Mouse (Mus musculus) myocyte (in vitro differentiated cells): Measurements from ENCODE around the gene Mrm2. TPM values are rescaled to one million over a fixed set of nuclear protein-coding genes. Genes with fewer than 3 reads are reported as not detected.
A peak's percentile ranks its signal among the peaks of the same experiment; 100 is the strongest.

Source experiments
- H3K27me3 ChIP-seq: one replicate; pipeline ENCODE4 v1.6.1; 2011; ENCODE audit not compliant: control insufficient read depth, insufficient read depth, insufficient read length
- H3K36me3 ChIP-seq: one replicate; pipeline ENCODE4 v1.6.1; 2011; ENCODE audit not compliant: control insufficient read depth, insufficient read depth
- H3K4me2 ChIP-seq: one replicate; pipeline ENCODE4 v1.6.1; 2011; ENCODE audit warnings: low read depth, control low read depth
- H3K4me3 ChIP-seq: one replicate; pipeline ENCODE4 v1.5.1; 2011; ENCODE audit warnings: mild to moderate bottlenecking, control low read depth, moderate library complexity
- H3K79me2 ChIP-seq: one replicate; pipeline ENCODE4 v1.6.1; 2011; ENCODE audit not compliant: control insufficient read depth, insufficient read depth
- H3ac ChIP-seq: one replicate; pipeline ENCODE4 v1.6.1; 2011; ENCODE audit not compliant: control insufficient read depth, insufficient read length
- CEBPB ChIP-seq: IDR thresholded peaks from 2 replicates; pipeline ENCODE4 v1.6.1; 2011; ENCODE audit warnings: mild to moderate bottlenecking, moderate library complexity; ENCODE audit not compliant: poor library complexity, insufficient read depth, severe bottlenecking
- E2F4 ChIP-seq: IDR thresholded peaks from one replicate; pipeline ENCODE4 v1.6.1; 2011; ENCODE audit warnings: mild to moderate bottlenecking, control low read depth, moderate library complexity; ENCODE audit not compliant: insufficient read depth
- MAX ChIP-seq: IDR thresholded peaks from one replicate; pipeline ENCODE4 v1.6.1; 2011; ENCODE audit warnings: low read depth, mild to moderate bottlenecking, control low read depth
- MYOD1 ChIP-seq, 3 experiments: IDR thresholded peaks; one replicate each; pipeline ENCODE4 v1.6.1; 2011; ENCODE audit warnings: control low read depth in 2 of 3, low read depth in 2 of 3, mild to moderate bottlenecking in 2 of 3, moderate library complexity in 1 of 3; ENCODE audit not compliant: insufficient read length in 2 of 3, control insufficient read depth in 1 of 3
- MYOG ChIP-seq, 3 experiments: IDR thresholded peaks; one replicate each; pipeline ENCODE4 v1.6.1; 2011; ENCODE audit warnings: control low read depth in 2 of 3, low read depth in 2 of 3, mild to moderate bottlenecking in 2 of 3; ENCODE audit not compliant: insufficient read length in 2 of 3, control insufficient read depth in 1 of 3, insufficient read depth in 1 of 3
- POLR2A ChIP-seq: IDR thresholded peaks from one replicate; pipeline ENCODE4 v1.6.1; 2011; ENCODE audit warnings: low read depth, mild to moderate bottlenecking, control low read depth, moderate library complexity; ENCODE audit not compliant: insufficient read length
- POLR2AphosphoS2 ChIP-seq: IDR thresholded peaks from one replicate; pipeline ENCODE4 v1.6.1; 2011; ENCODE audit warnings: low read depth, control low read depth; ENCODE audit not compliant: insufficient read length
- REST ChIP-seq: IDR thresholded peaks from one replicate; pipeline ENCODE4 v1.6.1; 2011; ENCODE audit warnings: mild to moderate bottlenecking, control low read depth, moderate library complexity; ENCODE audit not compliant: insufficient read depth, insufficient read length
- SRF ChIP-seq: IDR thresholded peaks from one replicate; pipeline ENCODE4 v1.6.1; 2011; ENCODE audit warnings: low read depth; ENCODE audit not compliant: control insufficient read depth, insufficient read length
- TCF12 ChIP-seq: IDR thresholded peaks from one replicate; pipeline ENCODE4 v1.6.1; 2011; ENCODE audit warnings: mild to moderate bottlenecking, control low read depth; ENCODE audit not compliant: poor library complexity, insufficient read depth, severe bottlenecking
- TCF3 ChIP-seq: IDR thresholded peaks from one replicate; pipeline ENCODE4 v1.6.1; 2011; ENCODE audit warnings: low read depth, control low read depth; ENCODE audit not compliant: insufficient read length
- USF1 ChIP-seq: IDR thresholded peaks from one replicate; pipeline ENCODE4 v1.6.1; 2011; ENCODE audit warnings: low read depth, mild to moderate bottlenecking, control low read depth, moderate library complexity
- polyA plus RNA-seq: library from polyadenylated mRNA; unstranded; fragments of >200 nt; fragmentation: generic; extraction: Trizol; gene quantifications from one replicate; pipeline ENCODE4 v1.2.1, GENCODE M21; 2012; ENCODE audit warnings: missing spikeins

Mrm2 gene
- polyA plus RNA-seq, 1 experiment, result 10.0 TPM

DNA sequence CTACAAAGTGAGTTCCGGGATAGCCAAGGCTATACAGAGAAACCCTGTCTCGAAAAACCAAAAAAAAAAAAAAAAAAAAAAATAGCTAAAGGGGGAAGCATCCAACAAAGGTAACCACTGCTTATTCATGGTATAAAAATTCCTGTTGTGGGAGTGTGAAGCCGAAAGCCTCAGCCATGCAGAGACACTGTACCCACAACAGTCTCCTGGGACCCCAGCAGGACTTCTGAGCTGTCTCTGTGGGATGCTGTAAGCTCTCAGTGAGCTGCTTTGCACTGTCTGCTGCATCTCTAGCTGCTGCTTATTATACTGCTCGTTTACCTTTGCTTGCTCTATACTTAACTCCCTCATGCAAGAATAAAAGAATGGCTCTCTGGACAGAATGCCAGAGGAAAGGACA is 33.4 kb downstream of the Mrm2 start:
- no peak overlapping the region for H3K4me3 ChIP-seq
- H3K27me3 ChIP-seq, result no peaks in the 10 kb centered on the region
- TF ChIP-seq TCF12, result no peak
- no peak for TF ChIP-seq REST
- no peak for TF ChIP-seq MYOG (IDR thresholded peaks at IDR 0.05; ENCODE audit: control insufficient read depth in 1 of 3, insufficient read depth in 1 of 3, insufficient read length in 2 of 3, low read depth in 2 of 3)
- H3K4me2 ChIP-seq, result no peak overlapping the region
- H3K79me2 ChIP-seq, result no peaks in the 10 kb centered on the region
- peaks cover 8% of the 10 kb centered on the region for H3K36me3 ChIP-seq
- H3ac ChIP-seq, result no peak overlapping the region

DNA sequence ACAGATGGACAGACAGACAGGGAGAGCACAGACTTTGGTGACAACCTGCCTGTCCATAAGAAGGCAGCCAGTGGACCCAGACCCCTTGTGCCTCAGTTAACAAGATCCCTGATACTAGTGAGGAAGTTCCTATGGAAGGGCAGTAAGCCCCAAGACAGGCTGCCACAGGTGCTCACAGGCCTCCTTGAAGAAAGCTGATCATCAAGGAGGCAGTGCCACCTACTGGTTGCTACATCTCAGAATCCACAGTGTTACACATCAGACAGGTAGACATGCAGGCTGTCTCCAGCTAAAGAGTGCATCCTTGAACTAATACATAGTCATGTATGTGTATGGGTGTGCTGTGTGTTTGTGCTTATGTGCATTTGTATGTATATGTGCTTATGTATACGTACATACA is 39.5 kb downstream of the Mrm2 start:
- TF ChIP-seq MYOD1 (IDR thresholded peaks at IDR 0.05; ENCODE audit: control insufficient read depth in 1 of 3, insufficient read length in 2 of 3, low read depth in 2 of 3) (peak; percentile 86 to 96 (median 94)), SRF (peak; percentile 8), E2F4 (no peak), USF1 (no peak)

GRCm38 (mm10) chr5:140289161-140289560 is 42.5 kb downstream of the Mrm2 start:
- Histone ChIP-seq H3K79me2 (no peaks in the 10 kb centered on the region), H3K4me2 (no peak overlapping the region), H3K27me3 (no peaks in the 10 kb centered on the region), H3ac (no peak overlapping the region), H3K4me3 (no peak overlapping the region), H3K36me3 (no peaks in the 10 kb centered on the region)
- TF ChIP-seq TCF3 (no peak), MYOG (IDR thresholded peaks at IDR 0.05; ENCODE audit: control insufficient read depth in 1 of 3, insufficient read depth in 1 of 3, insufficient read length in 2 of 3, low read depth in 2 of 3) (no peak), MYOD1 (IDR thresholded peaks at IDR 0.05; ENCODE audit: control insufficient read depth in 1 of 3, insufficient read length in 2 of 3, low read depth in 2 of 3) (no peak), POLR2A (no peak), MAX (no peak), POLR2AphosphoS2 (no peak), E2F4 (no peak), USF1 (no peak), REST (no peak), SRF (no peak), CEBPB (no peak), TCF12 (no peak)

More for the DNA sequence above, 39.5 kb downstream of the Mrm2 start:
- Histone ChIP-seq H3ac (no peak overlapping the region), H3K36me3 (no peaks in the 10 kb centered on the region), H3K4me3 (no peak overlapping the region), H3K27me3 (no peaks in the 10 kb centered on the region), H3K79me2 (no peaks in the 10 kb centered on the region), H3K4me2 (no peak overlapping the region)

- Histone ChIP-seq H3ac (no peak overlapping the region), H3K27me3 (no peaks in the 10 kb centered on the region), H3K36me3 (no peaks in the 10 kb centered on the region), H3K4me3 (no peak overlapping the region), H3K79me2 (no peaks in the 10 kb centered on the region), H3K4me2 (no peak overlapping the region)
- TF ChIP-seq SRF, result no peak
- no peak for TF ChIP-seq POLR2AphosphoS2
- no peak for TF ChIP-seq TCF3
- TF ChIP-seq POLR2A, result no peak
- no peak for TF ChIP-seq CEBPB
- no peak for TF ChIP-seq MYOD1 (IDR thresholded peaks at IDR 0.05; ENCODE audit: control insufficient read depth in 1 of 3, insufficient read length in 2 of 3, low read depth in 2 of 3)
- no peak for TF ChIP-seq USF1
- TF ChIP-seq REST, result no peak
Measured at GRCm38 (mm10) chr5:140288287-140288686, 43.4 kb downstream of the Mrm2 start.

DNA sequence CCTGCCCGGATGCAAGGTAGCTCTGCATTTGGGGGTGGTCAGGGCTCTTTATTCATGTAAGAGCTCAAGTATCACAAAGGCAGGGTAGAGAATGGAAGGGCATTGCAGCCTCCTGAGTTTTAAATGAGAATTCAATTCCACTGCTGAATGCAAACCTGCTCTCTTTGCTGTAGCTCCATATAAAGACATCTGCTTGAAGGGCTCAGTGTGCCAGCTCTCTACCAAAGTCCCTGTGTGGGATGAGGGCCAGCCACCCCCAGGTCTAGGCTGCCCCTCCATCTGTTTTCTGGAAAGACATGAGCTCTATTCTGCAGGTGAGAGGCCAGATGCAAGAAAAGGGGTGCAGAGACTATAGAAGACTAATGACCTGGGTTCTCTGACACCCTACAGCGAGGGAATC is 46.9 kb downstream of the Mrm2 start:
- H3K4me3 ChIP-seq, result no peak overlapping the region
- H3K4me2 ChIP-seq, result no peak overlapping the region
- no peaks in the 10 kb centered on the region for H3K36me3 ChIP-seq
- no peak overlapping the region for H3ac ChIP-seq
- TF ChIP-seq POLR2A (no peak), MAX (no peak), REST (no peak), SRF (no peak)
- H3K27me3 ChIP-seq, result no peaks in the 10 kb centered on the region
- no peaks in the 10 kb centered on the region for H3K79me2 ChIP-seq
